Mouse (Mus musculus) embryonic stem cell, embryonic (primary cell): ENCODE results near the gene Rmi2.

Experiments used
- CTCF ChIA-PET, 4 experiments: fragments of 300-600 bp in 2 of 4; fragments of 350-600 bp in 2 of 4; sonication (Branson Sonifier 250); formaldehyde crosslinking; loops; one replicate each; lab custom pipeline; 2022; ENCODE audit warnings: inconsistent platforms in 2 of 4; lab: Charles Lee
- POLR2A ChIA-PET, 4 experiments: fragments of 300-600 bp in 2 of 4; fragments of 350-600 bp in 2 of 4; sonication (Branson Sonifier 250); formaldehyde crosslinking; loops; one replicate each; lab custom pipeline; 2022; ENCODE audit warnings: antibody characterized with exemption in 4 of 4, inconsistent platforms in 1 of 4; lab: Charles Lee

Rmi2 gene

GRCm38 (mm10) chr16:10916271-10916670 is 81.4 kb downstream of the Rmi2 start:
- ChIA-PET CTCF (interaction anchor here in 1 of 4 experiments (1.5 kb wide), 1 partner anchor 118 kb away, joined by 3 read pairs; no protein-coding TSS in a partner anchor), POLR2A (no interaction called here)

GRCm38 (mm10) chr16:10919856-10920255 is 85.0 kb downstream of the Rmi2 start:
- CTCF ChIA-PET, result no interaction called here
- POLR2A ChIA-PET, result interaction anchor here in 1 of 4 experiments (0.6 kb wide), 1 partner anchor 470 kb away, joined by 3 read pairs; no protein-coding TSS in a partner anchor

GRCm38 (mm10) chr16:10923561-10923960 is 88.7 kb downstream of the Rmi2 start:
- POLR2A ChIA-PET, result interaction anchor here in 1 of 4 experiments (0.7 to 1.9 kb wide), 3 partner anchors 8 to 16 kb away, joined by 3 to 6 read pairs (median 3); no protein-coding TSS in a partner anchor
- CTCF ChIA-PET, result interaction anchor here in 1 of 4 experiments (1.2 kb wide), 1 partner anchor 17 kb away, joined by 4 read pairs; no protein-coding TSS in a partner anchor

- ChIA-PET POLR2A (interaction anchor here in 2 of 4 experiments (0.6 to 1.4 kb wide), 4 partner anchors 11 to 646 kb away, joined by 3 to 4 read pairs (median 4); no protein-coding TSS in a partner anchor), CTCF (interaction anchor here in 3 of 4 experiments (0.9 to 1.6 kb wide), 7 partner anchors 10 to 52 kb away, joined by 3 to 6 read pairs (median 3); no protein-coding TSS in a partner anchor)
These were observed 90.8 kb downstream of the Rmi2 start for GRCm38 (mm10) chr16:10925591-10926180.

- POLR2A ChIA-PET, result no interaction called here
- CTCF ChIA-PET, result interaction anchor here in 2 of 4 experiments (0.8 to 1.1 kb wide), 3 partner anchors 24 to 108 kb away, joined by 3 to 4 read pairs (median 3); no protein-coding TSS in a partner anchor
These were observed 92.2 kb downstream of the Rmi2 start for GRCm38 (mm10) chr16:10927026-10927425.

GRCm38 (mm10) chr16:10933372-10933771 is 98.5 kb downstream of the Rmi2 start:
- ChIA-PET POLR2A (interaction anchor here in 2 of 4 experiments (0.9 to 1.1 kb wide), 4 partner anchors 17 to 92 kb away, joined by 3 to 4 read pairs (median 3); no protein-coding TSS in a partner anchor), CTCF (interaction anchor here in 1 of 4 experiments (0.6 kb wide), 1 partner anchor 53 kb away, joined by 4 read pairs; no protein-coding TSS in a partner anchor)

- CTCF ChIA-PET, result interaction anchor here in 1 of 4 experiments (0.5 kb wide), 1 partner anchor 28 kb away, joined by 3 read pairs; no protein-coding TSS in a partner anchor
- POLR2A ChIA-PET, result interaction anchor here in 2 of 4 experiments (0.9 to 1.1 kb wide), 4 partner anchors 17 to 93 kb away, joined by 3 to 4 read pairs (median 3); no protein-coding TSS in a partner anchor
These were observed 99.2 kb downstream of the Rmi2 start for GRCm38 (mm10) chr16:10934047-10934446.

GRCm38 (mm10) chr16:10936700-10937319 is 102.0 kb downstream of the Rmi2 start:
- CTCF ChIA-PET, result interaction anchor here in 1 of 4 experiments (0.7 kb wide), 1 partner anchor 11 kb away, joined by 3 read pairs; no protein-coding TSS in a partner anchor
- POLR2A ChIA-PET, result interaction anchor here in 2 of 4 experiments (0.6 to 1.6 kb wide), 6 partner anchors 11 to 848 kb away, joined by 3 to 6 read pairs (median 4); no protein-coding TSS in a partner anchor

- CTCF ChIA-PET, result no interaction called here
- POLR2A ChIA-PET, result interaction anchor here in 2 of 4 experiments (1.0 to 2.9 kb wide), 5 partner anchors 10 to 20 kb away, joined by 3 to 17 read pairs (median 5); no protein-coding TSS in a partner anchor
These were observed 102.6 kb downstream of the Rmi2 start for GRCm38 (mm10) chr16:10937497-10937896.

- CTCF ChIA-PET, result interaction anchor here in 3 of 4 experiments (0.6 to 1.9 kb wide), 9 partner anchors 9 to 95 kb away, joined by 3 to 12 read pairs (median 4); no protein-coding TSS in a partner anchor
- POLR2A ChIA-PET, result interaction anchor here (0.7 to 3.5 kb wide), 21 partner anchors 8 to 236 kb away, joined by 3 to 23 read pairs (median 4); partner anchors contain the start of genes Rmi2 (in 1 of the 4) and Zc3h7a (in 1 of the 4)
These were observed 105.1 kb downstream of the Rmi2 start for GRCm38 (mm10) chr16:10939932-10940331.

- ChIA-PET POLR2A (interaction anchor here in 3 of 4 experiments (0.6 to 3.5 kb wide), 23 partner anchors 8 to 236 kb away, joined by 3 to 23 read pairs (median 4); partner anchors contain the start of genes Rmi2 (in 1 of the 3) and Zc3h7a (in 1 of the 3)), CTCF (interaction anchor here in 3 of 4 experiments (0.6 to 1.9 kb wide), 10 partner anchors 9 to 94 kb away, joined by 3 to 12 read pairs (median 3); no protein-coding TSS in a partner anchor)
These were observed 105.8 kb downstream of the Rmi2 start for GRCm38 (mm10) chr16:10940661-10941060.
